Mouse (Mus musculus) macrophage (primary cell): Measurements from ENCODE around the gene U2af1. TPM values are rescaled to one million over a fixed set of nuclear protein-coding genes. Genes with fewer than 3 reads are reported as not detected.
"Not testable (repeated sequence)": the region's sequence is repeated elsewhere in the genome, so short reads cannot be mapped to it uniquely, and the experiment has no call there.

Source experiments
- H3K27ac ChIP-seq: fragments of 350-480 bp; formaldehyde crosslinking; 2 replicates; pipeline ENCODE4 v1.9.0; 2021
- H3K36me3 ChIP-seq: fragments of 350-480 bp; formaldehyde crosslinking; 2 replicates; pipeline ENCODE4 v1.9.0; 2021; ENCODE audit errors: inconsistent target
- H3K4me3 ChIP-seq: fragments of 350-480 bp; formaldehyde crosslinking; 2 replicates; pipeline ENCODE4 v1.9.0; 2021; ENCODE audit errors: inconsistent target
- H3K79me2 ChIP-seq: fragments of 350-480 bp; formaldehyde crosslinking; 2 replicates; pipeline ENCODE4 v1.9.0; 2021; ENCODE audit errors: inconsistent target
- WGBS: methylation state at CpG from one replicate; pipeline ENCODE4 v1.1.7; 2026; ENCODE audit warnings: inconsistent platforms; ENCODE audit not compliant: missing documents; 5-methylcytosine and 5-hydroxymethylcytosine counted together
- polyA plus RNA-seq: library from polyadenylated mRNA; stranded (reverse); fragments of 250-400 nt; gene quantifications from 3 replicates; pipeline ENCODE4 v1.2.4, GENCODE M21; 2018; ENCODE audit warnings: inconsistent platforms

The U2af1 gene
- polyA plus RNA-seq, 1 experiment from 2014 or later: 87.3 TPM

GRCm38 (mm10) chr17:31613086-31613755, 45.5 kb downstream of the U2af1 start:
- no peaks in the 10 kb centered on the region for H3K79me2 ChIP-seq
- no peaks in the 10 kb centered on the region for H3K36me3 ChIP-seq
- H3K27ac ChIP-seq: no peak overlapping the region
- no peak overlapping the region for H3K4me3 ChIP-seq
- WGBS: 78% methylated on average over 4 of the region's 4 CpGs

DNA sequence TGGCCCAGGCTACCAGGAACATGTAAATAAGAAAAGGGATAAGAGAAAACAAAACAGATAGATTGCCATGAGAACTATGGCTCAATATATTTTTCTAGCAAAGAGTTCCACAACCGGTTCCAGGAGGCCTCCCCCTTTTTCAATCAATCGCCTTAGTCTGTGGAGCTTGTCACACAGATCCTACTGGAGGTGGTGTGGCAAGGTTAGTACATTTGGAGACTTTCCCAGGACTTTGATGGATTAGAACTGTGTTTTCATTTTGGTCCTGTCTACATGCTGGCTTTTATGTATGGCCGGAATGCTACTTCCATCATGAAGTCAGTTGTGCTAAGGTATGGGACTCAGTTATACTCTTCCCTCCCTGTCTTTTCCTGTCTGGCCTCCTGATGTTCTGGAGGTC, 48.8 kb downstream of the U2af1 start:
- Histone ChIP-seq H3K4me3 (no peak overlapping the region), H3K36me3 (peaks cover 5% of the 10 kb centered on the region; the same call in 1 of the 2 replicates), H3K27ac (no peak overlapping the region), H3K79me2 (no peaks in the 10 kb centered on the region)
- WGBS: 95% methylated on average over 3 of the region's 3 CpGs

DNA sequence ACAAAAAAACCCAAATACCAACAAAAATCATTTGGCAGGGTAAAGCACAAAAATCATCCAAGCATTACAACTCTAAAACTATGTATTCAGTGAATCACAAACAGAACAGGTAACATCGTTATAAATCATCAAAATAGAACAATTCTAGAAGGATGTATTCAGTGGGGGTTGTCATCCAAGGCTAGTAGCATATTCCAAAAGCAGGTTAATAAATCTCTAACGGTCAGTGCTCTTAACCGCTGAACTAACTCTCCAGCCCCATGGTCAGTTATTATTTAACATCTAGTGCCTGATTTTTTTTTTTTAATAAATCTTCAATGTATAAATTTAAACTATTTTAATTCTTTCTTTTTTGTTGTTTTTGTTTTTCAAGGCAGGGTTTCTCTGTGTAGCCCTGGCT, 49.5 kb downstream of the U2af1 start:
- not testable (repeated sequence) for H3K4me3 ChIP-seq, H3K79me2 ChIP-seq, H3K27ac ChIP-seq
- 97% methylated on average over 3 of the region's 3 CpGs for WGBS
- peaks cover 13% of the 10 kb centered on the region; the same call in 1 of the 2 replicates for H3K36me3 ChIP-seq

DNA sequence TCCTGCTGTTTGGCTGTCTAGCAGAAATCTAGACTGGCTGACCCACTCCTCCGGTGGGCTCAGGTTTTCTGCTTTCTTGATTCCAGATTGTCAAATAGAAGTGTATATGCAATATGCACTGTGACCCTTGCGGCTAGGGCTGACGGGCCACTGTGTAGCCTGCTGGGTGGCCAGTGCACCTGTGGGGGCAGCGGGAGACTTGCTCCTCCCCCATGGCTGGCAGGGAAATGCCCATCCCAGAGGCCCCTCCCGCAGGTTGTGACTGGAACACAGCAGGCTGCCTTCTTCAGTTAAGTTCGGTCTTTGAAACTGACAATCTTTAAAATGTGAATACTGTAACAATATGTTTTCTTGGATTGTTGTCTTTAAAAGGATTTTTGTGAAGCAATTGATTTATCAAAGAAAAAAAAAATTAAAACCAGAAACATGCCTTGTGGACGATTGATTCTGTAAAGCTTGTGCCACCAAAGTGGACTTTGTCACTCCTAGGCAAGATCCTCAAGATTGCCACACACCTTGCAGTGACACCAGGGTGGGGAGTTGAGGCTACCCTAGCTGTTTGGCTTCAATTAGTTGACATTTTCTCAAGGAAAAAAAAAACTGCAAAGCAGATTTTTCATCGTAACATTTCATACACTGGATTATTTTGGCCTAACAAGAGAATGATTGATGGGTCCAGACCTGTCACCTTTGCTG, 51.3 kb downstream of the U2af1 start:
- 97% methylated on average over 7 of the region's 8 CpGs for WGBS

GRCm38 (mm10) chr17:31606424-31606823, 52.3 kb downstream of the U2af1 start:
- no peak overlapping the region for H3K4me3 ChIP-seq
- no peaks in the 10 kb centered on the region for H3K79me2 ChIP-seq
- WGBS: 92% methylated on average over 7 of the region's 7 CpGs
- H3K27ac ChIP-seq: no peak overlapping the region
- peaks cover 32% of the 10 kb centered on the region; the same call in 1 of the 2 replicates for H3K36me3 ChIP-seq

More for the DNA sequence above, 51.3 kb downstream of the U2af1 start:
- Histone ChIP-seq H3K36me3 (peaks cover 23% of the 10 kb centered on the region; the same call in 1 of the 2 replicates), H3K27ac (no peak overlapping the region), H3K79me2 (no peaks in the 10 kb centered on the region), H3K4me3 (no peak overlapping the region)

DNA sequence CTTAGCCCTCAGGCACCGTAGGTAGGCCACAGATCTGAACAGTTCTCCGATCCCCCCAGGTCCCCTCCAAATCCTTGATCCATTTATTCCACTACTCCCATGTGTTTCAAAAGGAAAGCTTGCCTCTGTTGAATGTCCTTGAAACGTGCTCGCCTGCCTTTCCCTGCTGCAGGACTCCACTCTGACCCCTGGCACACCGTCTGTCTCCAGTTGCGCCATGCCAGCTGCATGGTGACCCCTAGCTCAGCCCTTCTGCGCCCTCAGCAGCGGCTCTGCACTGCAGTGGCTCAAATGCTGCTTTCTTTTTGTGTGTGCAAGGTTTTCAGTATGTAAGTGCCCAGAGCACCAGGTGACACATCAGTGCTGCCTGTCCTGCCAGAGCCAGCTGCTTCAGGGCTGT, 60.1 kb downstream of the U2af1 start:
- Histone ChIP-seq H3K79me2 (no peaks in the 10 kb centered on the region), H3K27ac (no peak overlapping the region), H3K36me3 (peaks cover 43% of the 10 kb centered on the region), H3K4me3 (no peak overlapping the region)
- WGBS: 92% methylated on average over 8 of the region's 8 CpGs

GRCm38 (mm10) chr17:31597957-31598356, 60.7 kb downstream of the U2af1 start:
- Histone ChIP-seq H3K27ac (no peak overlapping the region), H3K4me3 (no peak overlapping the region), H3K79me2 (no peaks in the 10 kb centered on the region), H3K36me3 (peaks cover 38% of the 10 kb centered on the region)
- 97% methylated on average over 9 of the region's 9 CpGs for WGBS

Other genes with a start within 250 kb of the U2af1 start
- 4.1 to 9.5 TPM (median 9.2 TPM) in 3 replicates for gene Wdr4, start 138.9 kb downstream of the U2af1 start, polyA plus RNA-seq
- 192 to 199 TPM (median 195 TPM) in 3 replicates for gene Ndufv3, start 138.8 kb downstream of the U2af1 start, polyA plus RNA-seq
- 6.6 to 12.3 TPM (median 11.2 TPM) in 3 replicates for gene Pknox1, start 94.2 kb downstream of the U2af1 start, polyA plus RNA-seq
- gene Cbs, start 21.7 kb downstream of the U2af1 start, polyA plus RNA-seq: not detected in 3 replicates
- not detected in 3 replicates for gene Cryaa, start 18.9 kb upstream of the U2af1 start, polyA plus RNA-seq
- 6.1 to 8.6 TPM (median 7.3 TPM) in 3 replicates for gene Sik1, start 196.9 kb upstream of the U2af1 start, polyA plus RNA-seq